Mouse (Mus musculus) CH12.LX (cell line): Measurements from ENCODE around the gene Mrpl32. TPM values are rescaled to one million over a fixed set of nuclear protein-coding genes. Genes with fewer than 3 reads are reported as not detected.

ENCODE experiments used
- DNase-seq: peaks from one replicate; pipeline ENCODE4 v3.0.0-alpha.2; 2013; ENCODE audit errors: extremely low read depth
- H3K27ac ChIP-seq: 2 replicates; pipeline ENCODE4 v1.5.1; 2012; ENCODE audit warnings: low read depth, mild to moderate bottlenecking, control low read depth, moderate library complexity; ENCODE audit not compliant: insufficient read depth
- H3K27me3 ChIP-seq: replicated peaks from 2 replicates; pipeline ENCODE3; 2012; ENCODE audit warnings: inconsistent platforms
- H3K36me3 ChIP-seq, 2 experiments: replicated peaks in 1 of 2; 2 replicates each; pipeline versions ENCODE3 to v1.6.1; 2012; ENCODE audit warnings: inconsistent platforms in 1 of 2, low read length in 1 of 2, mild to moderate bottlenecking in 1 of 2, mixed read lengths in 1 of 2, moderate library complexity in 1 of 2; ENCODE audit not compliant: control insufficient read depth in 1 of 2, insufficient read depth in 1 of 2
- H3K4me1 ChIP-seq, 2 experiments: 2 replicates each; pipeline ENCODE4 v1.6.1; 2012; ENCODE audit warnings: inconsistent platforms in 1 of 2, moderate library complexity in 1 of 2; ENCODE audit not compliant: insufficient read depth in 2 of 2, control insufficient read depth in 1 of 2
- H3K4me2 ChIP-seq: 2 replicates; pipeline ENCODE4 v1.6.1; 2012; ENCODE audit warnings: low read depth, mild to moderate bottlenecking, control low read depth; ENCODE audit not compliant: poor library complexity, insufficient read depth, severe bottlenecking
- H3K4me3 ChIP-seq, 3 experiments: fragments of 150-350 bp in 1 of 3; sonication (generic) in 1 of 3; replicated peaks in 1 of 3; 2 replicates each; pipeline versions ENCODE3 to v1.5.1; 2011 to 2012; ENCODE audit warnings: low read depth in 2 of 3, low read length in 2 of 3, mild to moderate bottlenecking in 2 of 3, moderate library complexity in 2 of 3, control low read depth in 1 of 3, improper control_type of control experiment in 1 of 3, inconsistent platforms in 1 of 3, mixed read lengths in 1 of 3; ENCODE audit not compliant: poor library complexity in 1 of 3
- H3K79me2 ChIP-seq: replicated peaks from 2 replicates; pipeline ENCODE4 v1.6.1; 2012; ENCODE audit warnings: mild to moderate bottlenecking, moderate library complexity; ENCODE audit not compliant: control insufficient read depth, poor library complexity, insufficient read depth, severe bottlenecking; ENCODE audit errors: extremely low read depth
- H3K9ac ChIP-seq: 2 replicates; pipeline ENCODE4 v1.6.1; 2012; ENCODE audit warnings: low read depth, mild to moderate bottlenecking, control low read depth, moderate library complexity; ENCODE audit not compliant: insufficient read depth
- H3K9me3 ChIP-seq: replicated peaks from 2 replicates; pipeline ENCODE3; 2012; ENCODE audit warnings: low read length, inconsistent platforms, mixed read lengths
- CHD1 ChIP-seq: IDR thresholded peaks from 2 replicates; pipeline ENCODE4 v1.6.1; 2012; ENCODE audit warnings: low read depth, low read length, improper control_type of control experiment, inconsistent platforms
- CHD2 ChIP-seq: IDR thresholded peaks from 2 replicates; pipeline ENCODE4 v1.6.1; 2011; ENCODE audit warnings: low read length, improper control_type of control experiment
- E2F4 ChIP-seq: IDR thresholded peaks from 2 replicates; pipeline ENCODE4 v1.6.1; 2011; ENCODE audit warnings: low read depth, low read length, improper control_type of control experiment; ENCODE audit not compliant: insufficient replicate concordance
- ELF1 ChIP-seq: IDR thresholded peaks from 2 replicates; pipeline ENCODE4 v1.6.1; 2014; ENCODE audit warnings: low read depth, mild to moderate bottlenecking, inconsistent platforms, low read length, improper control_type of control experiment
- ETS1 ChIP-seq: conservative IDR thresholded peaks from 2 replicates; pipeline ENCODE4 v1.6.1; 2012; ENCODE audit warnings: low read depth, mild to moderate bottlenecking, inconsistent platforms, low read length, improper control_type of control experiment, moderate library complexity
- GABPA ChIP-seq: IDR thresholded peaks from 2 replicates; pipeline ENCODE4 v1.6.1; 2012; ENCODE audit warnings: low read depth, low read length, improper control_type of control experiment, inconsistent platforms; ENCODE audit not compliant: insufficient replicate concordance
- HCFC1 ChIP-seq: IDR thresholded peaks from 2 replicates; pipeline ENCODE4 v1.6.1; 2012; ENCODE audit warnings: low read depth, mild to moderate bottlenecking, inconsistent platforms, low read length, improper control_type of control experiment
- IRF4 ChIP-seq: IDR thresholded peaks from 2 replicates; pipeline ENCODE4 v1.6.1; 2014; ENCODE audit warnings: low read depth, mild to moderate bottlenecking, inconsistent platforms, low read length, improper control_type of control experiment
- KAT2A ChIP-seq: IDR thresholded peaks from 2 replicates; pipeline ENCODE4 v1.6.1; 2012; ENCODE audit warnings: low read length, improper control_type of control experiment, inconsistent platforms; ENCODE audit not compliant: insufficient replicate concordance
- MAFK ChIP-seq: IDR thresholded peaks from 2 replicates; pipeline ENCODE4 v1.6.1; 2011; ENCODE audit warnings: low read length, improper control_type of control experiment; ENCODE audit not compliant: insufficient replicate concordance
- MAX ChIP-seq: IDR thresholded peaks from 2 replicates; pipeline ENCODE4 v1.6.1; 2011; ENCODE audit warnings: low read length, improper control_type of control experiment
- MEF2A ChIP-seq: IDR thresholded peaks from 2 replicates; pipeline ENCODE4 v1.6.1; 2014; ENCODE audit warnings: low read depth, mild to moderate bottlenecking, inconsistent platforms, low read length, improper control_type of control experiment, borderline replicate concordance
- MXI1 ChIP-seq: IDR thresholded peaks from 2 replicates; pipeline ENCODE4 v1.6.1; 2011; ENCODE audit warnings: mild to moderate bottlenecking, low read depth, low read length, improper control_type of control experiment
- MYC ChIP-seq: IDR thresholded peaks from 2 replicates; pipeline ENCODE4 v1.6.1; 2011; ENCODE audit warnings: low read depth, mild to moderate bottlenecking, improper control_type of control experiment, low read length
- NELFE ChIP-seq: IDR thresholded peaks from 2 replicates; pipeline ENCODE4 v1.6.1; 2011; ENCODE audit warnings: low read depth, low read length, improper control_type of control experiment
- NRF1 ChIP-seq: IDR thresholded peaks from 2 replicates; pipeline ENCODE4 v1.6.1; 2014; ENCODE audit warnings: low read depth, mild to moderate bottlenecking, inconsistent platforms, low read length, improper control_type of control experiment, moderate library complexity
- POLR2A ChIP-seq: IDR thresholded peaks from 2 replicates; pipeline ENCODE4 v1.6.1; 2011; ENCODE audit warnings: low read depth, mild to moderate bottlenecking, improper control_type of control experiment, low read length
- POLR2AphosphoS2 ChIP-seq: IDR thresholded peaks from 2 replicates; pipeline ENCODE4 v1.6.1; 2011; ENCODE audit warnings: low read depth, low read length, improper control_type of control experiment
- RCOR1 ChIP-seq: conservative IDR thresholded peaks from 2 replicates; pipeline ENCODE4 v1.6.1; 2012; ENCODE audit warnings: low read depth, mild to moderate bottlenecking, inconsistent platforms, low read length, improper control_type of control experiment
- SIN3A ChIP-seq: IDR thresholded peaks from 2 replicates; pipeline ENCODE4 v1.6.1; 2012; ENCODE audit warnings: low read length, improper control_type of control experiment, inconsistent platforms
- SMC3 ChIP-seq: IDR thresholded peaks from 2 replicates; pipeline ENCODE4 v1.6.1; 2011; ENCODE audit warnings: low read depth, low read length, improper control_type of control experiment
- TBP ChIP-seq: conservative IDR thresholded peaks from 2 replicates; pipeline ENCODE4 v1.6.1; 2011; ENCODE audit warnings: low read depth, low read length, improper control_type of control experiment
- TCF12 ChIP-seq: IDR thresholded peaks from 2 replicates; pipeline ENCODE4 v1.6.1; 2014; ENCODE audit warnings: low read depth, mild to moderate bottlenecking, inconsistent platforms, low read length, improper control_type of control experiment
- UBTF ChIP-seq: IDR thresholded peaks from 2 replicates; pipeline ENCODE4 v1.6.1; 2012; ENCODE audit warnings: low read depth, mild to moderate bottlenecking, inconsistent platforms, low read length, improper control_type of control experiment, moderate library complexity
- USF1 ChIP-seq: IDR thresholded peaks from 2 replicates; pipeline ENCODE4 v1.6.1; 2014; ENCODE audit warnings: low read depth, mild to moderate bottlenecking, inconsistent platforms, low read length, improper control_type of control experiment
- ZKSCAN1 ChIP-seq: IDR thresholded peaks from 2 replicates; pipeline ENCODE4 v1.6.1; 2012; ENCODE audit warnings: low read depth, inconsistent platforms, low read length, improper control_type of control experiment, borderline replicate concordance
- ZMIZ1 ChIP-seq: IDR thresholded peaks from 2 replicates; pipeline ENCODE4 v1.6.1; 2012; ENCODE audit warnings: low read depth, mild to moderate bottlenecking, inconsistent platforms, low read length, improper control_type of control experiment
- ZNF384 ChIP-seq: IDR thresholded peaks from 2 replicates; pipeline ENCODE4 v1.6.1; 2012; ENCODE audit warnings: low read depth, low read length, improper control_type of control experiment, inconsistent platforms
- dilution Hi-C: fragments of 300-500 bp; cut with MboI; formaldehyde crosslinking; loops from 2 replicates; pipeline ENCODE4 v1.14.3; 2020; ENCODE audit warnings: low sequenced_read_pairs; ENCODE audit not compliant: extremely low pct_unique_long_range_greater_than_20kb, extremely low pct_ligation_motif_present
- in situ Hi-C: fragments of 300-500 bp; cut with MboI; formaldehyde crosslinking; loops from 3 replicates; pipeline ENCODE4 v1.14.3; 2019; ENCODE audit warnings: low sequenced_read_pairs, low pct_ligation_motif_present, low pct_unique_long_range_greater_than_20kb, mixed read lengths
- polyA plus RNA-seq: library from polyadenylated mRNA; unstranded; fragments of >175 nt; gene quantifications from 2 replicates; pipeline ENCODE4 v1.2.1, GENCODE M21; 2012; ENCODE audit warnings: low read depth; ENCODE audit not compliant: insufficient read length
- total RNA-seq, 2 experiments: library from RNA; depleted of rRNA; stranded (reverse); fragments of 300-350 nt in 1 of 2; fragments of >200 nt in 1 of 2; gene quantifications; 2 replicates each; pipeline ENCODE4 v1.2.3; 2012 to 2014

The Mrpl32 gene
- total RNA-seq (2012; rRNA removed) (48.7 and 67.1 TPM in 2 replicates), total RNA-seq (2014; rRNA removed) (190 and 238 TPM in 2 replicates), polyA plus RNA-seq (129 and 133 TPM in 2 replicates)

- Histone ChIP-seq H3K79me2 (peaks cover 47% of the 10 kb centered on the region), H3K27ac (peak within 1 kb of the TSS; percentile 84), H3K4me2 (peak within 1 kb of the TSS; percentile 46; the same call in 1 of the 2 replicates), H3K27me3 (no peaks in the 10 kb centered on the region), H3K4me1 (peaks cover 0 to 15% of the 10 kb centered on the region in 2 experiments; a peak in 2 of 4 replicates), H3K9me3 (no peaks in the 10 kb centered on the region), H3K4me3 (peak within 1 kb of the TSS; percentile 95 to 99 (median 98)), H3K36me3 (peaks cover 22 to 42% of the 10 kb centered on the region in 2 experiments), H3K9ac (peak within 1 kb of the TSS; percentile 90)
- in situ Hi-C loops (loop anchor here (25.0 kb wide), 1 partner anchor 701 kb away; no protein-coding TSS in a partner anchor), dilution Hi-C loops (no loop called here)
- peak; percentile 95 for DNase-seq
- TF ChIP-seq NRF1 (peak; percentile 94), ZNF384 (peak; percentile 100), RCOR1 (no peak; the same call in 1 of the 2 replicates), TCF12 (peak; percentile 99), MEF2A (peak; percentile 56), IRF4 (peak; percentile 66; the same call in 1 of the 2 replicates), ETS1 (no peak), ZKSCAN1 (no peak), ELF1 (peak; percentile 96), MXI1 (peak; percentile 86), GABPA (peak; percentile 76; the same call in 1 of the 2 replicates), E2F4 (peak; percentile 71; the same call in 1 of the 2 replicates), MYC (peak; percentile 14; the same call in 1 of the 2 replicates), CHD1 (peak; percentile 62; the same call in 1 of the 2 replicates), ZMIZ1 (peak; percentile 92), KAT2A (peak; percentile 99), NELFE (peak; percentile 99), CHD2 (peak; percentile 84), MAX (peak; percentile 78), SMC3 (no peak), SIN3A (peak; percentile 95), POLR2AphosphoS2 (peak; percentile 93), TBP (peak; percentile 97), MAFK (no peak), POLR2A (peak; percentile 96), HCFC1 (peak; percentile 99), USF1 (no peak), UBTF (peak; percentile 41; the same call in 1 of the 2 replicates)
Measured at GRCm38 (mm10) chr13:14612926-14613529, at the start of gene Mrpl32, which contains the start of gene Psma2. Gene Mrpl32, minus strand, starts transcription at chr13:14613165. Gene Psma2, plus strand, starts transcription at chr13:14613240.
